Mouse (Mus musculus) heart, postnatal 0 days (tissue): ENCODE measurements around the gene Plekha6. TPM values are rescaled to one million over a fixed set of nuclear protein-coding genes. Genes with fewer than 3 reads are reported as not detected.
A peak's percentile ranks its signal among the peaks of the same experiment; 100 is the strongest.

Experiments
- ATAC-seq: fragments of 200-750 bp; cut with Nextera tagmentation; 2 replicates; pipeline ENCODE4 v1.8.0; 2017; ENCODE audit warnings: low read depth, moderate number of reproducible peaks, moderate library complexity; ENCODE audit not compliant: insufficient read depth
- DNase-seq: peaks from one replicate; pipeline ENCODE4 v3.0.0-alpha.2; 2016; ENCODE audit warnings: low spot score
- H3K27ac ChIP-seq: fragments of 300-500 bp; sonication (generic); 2 replicates; pipeline ENCODE4 v1.5.1; 2014; ENCODE audit warnings: low read depth, mild to moderate bottlenecking
- H3K27me3 ChIP-seq: fragments of 300-500 bp; sonication (generic); 2 replicates; pipeline ENCODE4 v1.6.1; 2014; ENCODE audit warnings: low read length, mixed read lengths; ENCODE audit not compliant: control insufficient read depth, insufficient read depth
- H3K36me3 ChIP-seq: fragments of 300-500 bp; sonication (generic); replicated peaks from 2 replicates; pipeline ENCODE4 v1.6.1; 2014; ENCODE audit warnings: low read length, mixed read lengths; ENCODE audit not compliant: control insufficient read depth, insufficient read depth
- H3K4me1 ChIP-seq: fragments of 300-500 bp; sonication (generic); 2 replicates; pipeline ENCODE4 v1.6.1; 2014; ENCODE audit warnings: antibody characterized with exemption; ENCODE audit not compliant: control insufficient read depth, insufficient read depth
- H3K4me2 ChIP-seq: fragments of 300-500 bp; sonication (generic); 2 replicates; pipeline ENCODE4 v1.6.1; 2014; ENCODE audit warnings: low read depth, mild to moderate bottlenecking, low read length, moderate library complexity
- H3K4me3 ChIP-seq: fragments of 300-500 bp; sonication (generic); 2 replicates; pipeline ENCODE4 v1.5.1; 2014; ENCODE audit warnings: low read depth, low read length
- H3K9ac ChIP-seq: fragments of 300-500 bp; sonication (generic); replicated peaks from 2 replicates; pipeline ENCODE4 v1.6.1; 2014; ENCODE audit warnings: low read depth, low read length, mixed read lengths
- H3K9me3 ChIP-seq: fragments of 300-500 bp; sonication (generic); replicated peaks from 2 replicates; pipeline ENCODE4 v1.6.1; 2016; ENCODE audit warnings: low read length; ENCODE audit not compliant: control insufficient read depth
- CTCF ChIP-seq: IDR thresholded peaks from 2 replicates; pipeline ENCODE4 v1.5.1; 2016; ENCODE audit warnings: antibody characterized with exemption, control low read depth, low read depth
- EP300 ChIP-seq: IDR thresholded peaks from 2 replicates; pipeline ENCODE4 v1.6.1; 2016; ENCODE audit warnings: antibody characterized with exemption, low read depth
- WGBS: fragments of 180-500 bp; shearing (Covaris S2); extraction: QIAGEN DNeasy Blood & Tissue Kit; methylation state at CpG from one replicate; pipeline ENCODE4 v1.1.7; 2014; 5-methylcytosine and 5-hydroxymethylcytosine counted together
- polyA plus RNA-seq: library from polyadenylated mRNA; unstranded; fragments of >200 nt; fragmentation: Nextera tagmentation; extraction: Ambion mirVana; gene quantifications from 2 replicates; pipeline ENCODE4 v1.2.1, GENCODE M21; 2015
- total RNA-seq: library from RNA; depleted of rRNA; stranded (reverse); fragments of >200 nt; gene quantifications from 2 replicates; pipeline ENCODE4 v1.2.3, GENCODE M21; 2014; ENCODE audit warnings: low replicate concordance

Plekha6 gene
- total and polyA plus RNA-seq, 2 experiments from 2014 or later = 7.0 to 36.1 TPM

DNA sequence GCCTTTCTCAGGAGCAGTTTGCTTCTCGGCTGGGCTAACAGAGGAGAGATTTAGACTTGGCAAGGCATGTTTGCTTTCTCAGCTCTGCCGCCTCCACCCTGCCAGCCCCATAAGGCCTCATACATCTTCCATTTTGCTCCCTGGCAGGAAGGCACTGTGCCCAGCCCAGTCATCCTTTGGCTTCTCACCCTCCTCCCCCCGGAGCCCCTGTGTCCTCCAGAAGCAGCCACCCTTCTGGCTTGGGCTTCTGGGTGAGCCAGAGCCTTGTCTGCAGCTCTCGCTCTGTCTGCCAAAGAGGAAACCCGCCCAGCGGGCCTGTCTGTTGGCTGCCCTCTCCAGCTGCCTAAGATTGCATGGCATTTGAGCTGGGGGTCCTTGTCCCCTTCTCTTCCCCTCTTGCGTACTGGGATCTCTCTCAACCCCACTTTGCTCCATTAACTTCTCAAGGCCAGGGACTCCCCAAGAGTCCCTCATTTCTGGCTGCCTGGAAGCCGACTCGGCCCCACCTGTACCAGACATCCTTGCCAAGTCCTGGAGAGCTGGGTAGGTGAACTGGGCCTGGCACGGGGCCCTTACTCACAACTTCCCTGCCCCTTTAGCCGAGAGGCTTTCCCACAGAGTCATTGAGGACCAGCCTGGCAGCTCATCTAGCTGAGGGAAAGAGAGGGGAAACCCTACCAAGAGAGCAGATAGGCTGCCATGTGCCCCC lies 14.9 kb downstream of the Plekha6 start:
- no peak overlapping the region for H3K4me2 ChIP-seq
- ATAC-seq = no peak
- no peaks in the 10 kb centered on the region; the same call in none of the 2 replicates for H3K4me1 ChIP-seq
- 67% methylated on average over 11 of the region's 11 CpGs for WGBS
- H3K36me3 ChIP-seq = no peaks in the 10 kb centered on the region
- no peak overlapping the region for H3K9ac ChIP-seq
- no peak for DNase-seq
- no peak overlapping the region for H3K4me3 ChIP-seq
- H3K9me3 ChIP-seq = no peaks in the 10 kb centered on the region
- TF ChIP-seq EP300 = no peak
- TF ChIP-seq CTCF = no peak
- 0 out of 2 replicates have a peak, but pooled peaks cover 12% of the 10 kb centered on the region for H3K27me3 ChIP-seq
- no peak overlapping the region for H3K27ac ChIP-seq

- TF ChIP-seq EP300 (no peak), CTCF (peak; percentile 93)
- H3K36me3 ChIP-seq = no peaks in the 10 kb centered on the region
- peak; percentile 73 for DNase-seq
- H3K9me3 ChIP-seq = no peaks in the 10 kb centered on the region
- under 1% methylated on average over 31 of the region's 31 CpGs for WGBS
- no peaks in the 10 kb centered on the region; the same call in none of the 2 replicates for H3K4me1 ChIP-seq
- H3K27ac ChIP-seq = no peak overlapping the region
- H3K4me3 ChIP-seq = peak overlapping the region; percentile 44
- ATAC-seq = peak; percentile 79
- H3K27me3 ChIP-seq = 0 out of 2 replicates have a peak, but pooled peaks cover 12% of the 10 kb centered on the region
- H3K4me2 ChIP-seq = peak overlapping the region; percentile 69
- no peak overlapping the region for H3K9ac ChIP-seq
These were observed 17.3 kb downstream of the Plekha6 start for GRCm38 (mm10) chr1:133181072-133182015.

GRCm38 (mm10) chr1:133182016-133182705 lies 18.2 kb downstream of the Plekha6 start:
- Histone ChIP-seq H3K27me3 (0 out of 2 replicates have a peak, but pooled peaks cover 12% of the 10 kb centered on the region), H3K9ac (0 out of 2 replicates have a peak overlapping the region, but pooled peaks have one; percentile 24), H3K36me3 (no peaks in the 10 kb centered on the region), H3K4me2 (peak overlapping the region; percentile 69), H3K4me3 (peak overlapping the region; percentile 44), H3K4me1 (no peaks in the 10 kb centered on the region; the same call in none of the 2 replicates), H3K9me3 (no peaks in the 10 kb centered on the region), H3K27ac (no peak overlapping the region)
- TF ChIP-seq CTCF (no peak), EP300 (no peak)
- no peak for DNase-seq
- no peak for ATAC-seq
- under 1% methylated on average over 22 of the region's 25 CpGs for WGBS

DNA sequence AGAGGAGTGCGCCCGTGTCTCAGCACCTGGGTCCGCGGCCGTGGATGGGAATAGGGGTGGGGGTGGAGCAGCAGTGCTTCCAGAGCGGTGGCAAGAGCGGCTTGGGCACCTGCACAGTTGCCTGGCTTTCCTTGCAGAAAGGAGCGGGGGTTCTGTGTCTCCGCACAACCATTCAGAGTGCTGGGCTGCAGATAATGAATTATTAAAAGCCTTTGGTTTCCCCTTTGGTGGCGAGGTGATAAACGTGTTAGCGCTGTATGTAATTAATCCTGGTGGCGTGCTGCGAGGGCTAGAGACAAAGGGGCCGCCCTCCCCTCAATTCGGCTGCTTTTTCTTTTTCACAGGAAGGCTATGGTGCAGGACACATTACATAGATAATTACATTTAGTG lies 18.7 kb downstream of the Plekha6 start:
- TF ChIP-seq EP300 (no peak), CTCF (no peak)
- H3K9ac ChIP-seq = 0 out of 2 replicates have a peak overlapping the region, but pooled peaks have one; percentile 24
- 3% methylated on average over 16 of the region's 16 CpGs for WGBS
- no peak for ATAC-seq
- H3K4me1 ChIP-seq = no peaks in the 10 kb centered on the region; the same call in none of the 2 replicates
- H3K27ac ChIP-seq = no peak overlapping the region
- H3K36me3 ChIP-seq = no peaks in the 10 kb centered on the region
- peak overlapping the region; percentile 69 for H3K4me2 ChIP-seq
- H3K27me3 ChIP-seq = 0 out of 2 replicates have a peak, but pooled peaks cover 12% of the 10 kb centered on the region
- peak overlapping the region; percentile 44 for H3K4me3 ChIP-seq
- DNase-seq = no peak
- no peaks in the 10 kb centered on the region for H3K9me3 ChIP-seq
